Mouse (Mus musculus) liver, embryonic 12.5 days (tissue): ENCODE data around the gene Banf2. TPM values are rescaled to one million over a fixed set of nuclear protein-coding genes. Genes with fewer than 3 reads are reported as not detected.

Source experiments
- ATAC-seq: fragments of 200-750 bp; cut with Nextera tagmentation; 2 replicates; pipeline ENCODE4 v1.8.0; 2017; ENCODE audit warnings: moderate number of reproducible peaks, mild to moderate bottlenecking, moderate library complexity
- H3K27ac ChIP-seq: fragments of 300-500 bp; sonication (generic); 2 replicates; pipeline ENCODE4 v1.5.1; 2016; ENCODE audit warnings: mild to moderate bottlenecking
- H3K27me3 ChIP-seq: fragments of 300-500 bp; sonication (generic); replicated peaks from 2 replicates; pipeline ENCODE4 v1.6.1; 2016; ENCODE audit warnings: mild to moderate bottlenecking, moderate library complexity
- H3K36me3 ChIP-seq: fragments of 300-500 bp; sonication (generic); 2 replicates; pipeline ENCODE4 v1.6.1; 2016; ENCODE audit warnings: mild to moderate bottlenecking, moderate library complexity
- H3K4me1 ChIP-seq: fragments of 300-500 bp; sonication (generic); 2 replicates; pipeline ENCODE4 v1.6.1; 2016
- H3K4me2 ChIP-seq: fragments of 300-500 bp; sonication (generic); 2 replicates; pipeline ENCODE4 v1.6.1; 2016; ENCODE audit warnings: mild to moderate bottlenecking, moderate library complexity
- H3K4me3 ChIP-seq: fragments of 300-500 bp; sonication (generic); 2 replicates; pipeline ENCODE4 v1.5.1; 2016; ENCODE audit warnings: mild to moderate bottlenecking, moderate library complexity
- H3K9ac ChIP-seq: fragments of 300-500 bp; sonication (generic); 2 replicates; pipeline ENCODE4 v1.6.1; 2016; ENCODE audit warnings: mild to moderate bottlenecking, moderate library complexity
- H3K9me3 ChIP-seq: fragments of 300-500 bp; sonication (generic); replicated peaks from 2 replicates; pipeline ENCODE4 v1.6.1; 2016; ENCODE audit warnings: mild to moderate bottlenecking, moderate library complexity
- WGBS: fragments of 180-500 bp; shearing (Covaris S2); methylation state at CpG from one replicate; pipeline ENCODE4 v1.1.7; 2016; ENCODE audit not compliant: insufficient replicate concordance; 5-methylcytosine and 5-hydroxymethylcytosine counted together
- polyA plus RNA-seq: library from polyadenylated mRNA; unstranded; fragments of >200 nt; fragmentation: Nextera tagmentation; extraction: Ambion mirVana; gene quantifications from 2 replicates; pipeline ENCODE4 v1.2.1, GENCODE M21; 2016

The Banf2 gene
- polyA plus RNA-seq, 1 experiment from 2014 or later, result not detected

- ATAC-seq, result no peak
- no peaks in the 10 kb centered on the region for H3K9me3 ChIP-seq
- no peaks in the 10 kb centered on the region for H3K27me3 ChIP-seq
- H3K9ac ChIP-seq, result no peak overlapping the region
- WGBS, result 77% methylated on average over 5 of the region's 5 CpGs
- no peak overlapping the region for H3K4me3 ChIP-seq
- no peaks in the 10 kb centered on the region for H3K36me3 ChIP-seq
- 0 out of 2 replicates have a peak, but pooled peaks cover 10% of the 10 kb centered on the region for H3K4me1 ChIP-seq
- H3K4me2 ChIP-seq, result no peak overlapping the region
- no peak overlapping the region for H3K27ac ChIP-seq
These were observed 41.2 kb downstream of the Banf2 start for GRCm38 (mm10) chr2:144074059-144074458.

- WGBS, result 56% methylated on average over 2 of the region's 2 CpGs
- H3K4me2 ChIP-seq, result no peak overlapping the region
- 0 out of 2 replicates have a peak, but pooled peaks cover 10% of the 10 kb centered on the region for H3K4me1 ChIP-seq
- no peak overlapping the region for H3K9ac ChIP-seq
- no peaks in the 10 kb centered on the region for H3K27me3 ChIP-seq
- ATAC-seq, result no peak
- no peaks in the 10 kb centered on the region for H3K36me3 ChIP-seq
- no peaks in the 10 kb centered on the region for H3K9me3 ChIP-seq
- H3K4me3 ChIP-seq, result no peak overlapping the region
- no peak overlapping the region for H3K27ac ChIP-seq
These were observed 43.8 kb downstream of the Banf2 start for GRCm38 (mm10) chr2:144076625-144077024.

GRCm38 (mm10) chr2:144078897-144079296, 46.0 kb downstream of the Banf2 start:
- no peaks in the 10 kb centered on the region for H3K36me3 ChIP-seq
- no peaks in the 10 kb centered on the region for H3K9me3 ChIP-seq
- no peak overlapping the region for H3K9ac ChIP-seq
- H3K27me3 ChIP-seq, result no peaks in the 10 kb centered on the region
- no peak overlapping the region for H3K27ac ChIP-seq
- no peak for ATAC-seq
- H3K4me3 ChIP-seq, result no peak overlapping the region
- H3K4me2 ChIP-seq, result no peak overlapping the region
- WGBS, result 70% methylated on average over 3 of the region's 3 CpGs
- 0 out of 2 replicates have a peak, but pooled peaks cover 4% of the 10 kb centered on the region for H3K4me1 ChIP-seq

GRCm38 (mm10) chr2:144086183-144086847, 53.5 kb downstream of the Banf2 start:
- ATAC-seq, result no peak
- Histone ChIP-seq H3K9ac (no peak overlapping the region), H3K4me1 (peaks cover 8% of the 10 kb centered on the region; the same call in 1 of the 2 replicates), H3K4me3 (no peak overlapping the region), H3K27ac (no peak overlapping the region), H3K27me3 (peaks cover 8% of the 10 kb centered on the region; the same call in 1 of the 2 replicates), H3K9me3 (no peaks in the 10 kb centered on the region), H3K36me3 (no peaks in the 10 kb centered on the region), H3K4me2 (no peak overlapping the region; the same call in 1 of the 2 replicates)
- WGBS, result 24% methylated on average over 18 of the region's 18 CpGs

- WGBS, result 33% methylated on average over 9 of the region's 9 CpGs
- Histone ChIP-seq H3K4me2 (no peak overlapping the region), H3K9me3 (no peaks in the 10 kb centered on the region), H3K9ac (no peak overlapping the region), H3K36me3 (no peaks in the 10 kb centered on the region), H3K4me1 (peaks cover 8% of the 10 kb centered on the region; the same call in 1 of the 2 replicates), H3K27ac (no peak overlapping the region), H3K4me3 (no peak overlapping the region), H3K27me3 (peaks cover 8% of the 10 kb centered on the region; the same call in 1 of the 2 replicates)
- no peak for ATAC-seq
These were observed 55.2 kb downstream of the Banf2 start for GRCm38 (mm10) chr2:144087899-144088584.

- no peaks in the 10 kb centered on the region for H3K36me3 ChIP-seq
- no peaks in the 10 kb centered on the region; the same call in 1 of the 2 replicates for H3K27me3 ChIP-seq
- no peaks in the 10 kb centered on the region for H3K4me1 ChIP-seq
- no peak overlapping the region for H3K4me3 ChIP-seq
- H3K4me2 ChIP-seq, result no peak overlapping the region
- no peak for ATAC-seq
- H3K9ac ChIP-seq, result no peak overlapping the region
- WGBS, result 58% methylated on average over 4 of the region's 4 CpGs
- no peak overlapping the region for H3K27ac ChIP-seq
- no peaks in the 10 kb centered on the region for H3K9me3 ChIP-seq
These were observed 59.9 kb downstream of the Banf2 start for GRCm38 (mm10) chr2:144092767-144093166.

- Histone ChIP-seq H3K27ac (no peak overlapping the region), H3K36me3 (no peaks in the 10 kb centered on the region), H3K4me2 (no peak overlapping the region), H3K27me3 (no peaks in the 10 kb centered on the region), H3K9ac (no peak overlapping the region), H3K4me1 (no peaks in the 10 kb centered on the region), H3K4me3 (no peak overlapping the region), H3K9me3 (no peaks in the 10 kb centered on the region)
- WGBS, result 73% methylated on average over 1 of the region's 1 CpGs
- no peak for ATAC-seq
These were observed 61.9 kb downstream of the Banf2 start for GRCm38 (mm10) chr2:144094721-144095120.

GRCm38 (mm10) chr2:144101463-144101961, 68.7 kb downstream of the Banf2 start:
- Histone ChIP-seq H3K9ac (no peak overlapping the region), H3K4me1 (no peaks in the 10 kb centered on the region), H3K9me3 (no peaks in the 10 kb centered on the region), H3K4me3 (no peak overlapping the region), H3K27me3 (0 out of 2 replicates have a peak, but pooled peaks cover 6% of the 10 kb centered on the region), H3K27ac (no peak overlapping the region), H3K4me2 (no peak overlapping the region), H3K36me3 (no peaks in the 10 kb centered on the region)
- no peak for ATAC-seq
- WGBS, result 76% methylated on average over 13 of the region's 13 CpGs

- 72% methylated on average over 5 of the region's 5 CpGs for WGBS
- no peaks in the 10 kb centered on the region for H3K4me1 ChIP-seq
- no peak overlapping the region for H3K4me3 ChIP-seq
- 0 out of 2 replicates have a peak, but pooled peaks cover 6% of the 10 kb centered on the region for H3K27me3 ChIP-seq
- no peaks in the 10 kb centered on the region for H3K9me3 ChIP-seq
- H3K4me2 ChIP-seq, result no peak overlapping the region
- no peak overlapping the region for H3K27ac ChIP-seq
- H3K9ac ChIP-seq, result no peak overlapping the region
- no peaks in the 10 kb centered on the region for H3K36me3 ChIP-seq
- ATAC-seq, result no peak
These were observed 74.5 kb downstream of the Banf2 start for GRCm38 (mm10) chr2:144107374-144107773.

- no peaks in the 10 kb centered on the region for H3K36me3 ChIP-seq
- no peaks in the 10 kb centered on the region for H3K4me1 ChIP-seq
- no peaks in the 10 kb centered on the region for H3K9me3 ChIP-seq
- H3K4me3 ChIP-seq, result no peak overlapping the region
- H3K27me3 ChIP-seq, result 0 out of 2 replicates have a peak, but pooled peaks cover 6% of the 10 kb centered on the region
- H3K27ac ChIP-seq, result no peak overlapping the region
- ATAC-seq, result no peak
- H3K9ac ChIP-seq, result no peak overlapping the region
- no peak overlapping the region for H3K4me2 ChIP-seq
- WGBS, result 47% methylated on average over 2 of the region's 2 CpGs
These were observed 75.0 kb downstream of the Banf2 start for GRCm38 (mm10) chr2:144107810-144108209.

GRCm38 (mm10) chr2:144108376-144108775, 75.5 kb downstream of the Banf2 start:
- H3K4me1 ChIP-seq, result no peaks in the 10 kb centered on the region
- H3K4me3 ChIP-seq, result no peak overlapping the region
- H3K27ac ChIP-seq, result no peak overlapping the region
- ATAC-seq, result no peak
- no peaks in the 10 kb centered on the region for H3K36me3 ChIP-seq
- 0 out of 2 replicates have a peak, but pooled peaks cover 6% of the 10 kb centered on the region for H3K27me3 ChIP-seq
- H3K9ac ChIP-seq, result no peak overlapping the region
- WGBS, result 56% methylated on average over 3 of the region's 3 CpGs
- no peak overlapping the region for H3K4me2 ChIP-seq
- no peaks in the 10 kb centered on the region for H3K9me3 ChIP-seq

- no peak for ATAC-seq
- WGBS, result 66% methylated on average over 7 of the region's 7 CpGs
- Histone ChIP-seq H3K4me1 (no peaks in the 10 kb centered on the region), H3K4me2 (no peak overlapping the region), H3K27me3 (no peaks in the 10 kb centered on the region), H3K27ac (no peak overlapping the region), H3K36me3 (no peaks in the 10 kb centered on the region), H3K9ac (no peak overlapping the region), H3K9me3 (no peaks in the 10 kb centered on the region), H3K4me3 (no peak overlapping the region)
These were observed 79.1 kb downstream of the Banf2 start for GRCm38 (mm10) chr2:144111966-144112365.
